Mouse (Mus musculus) stomach, postnatal 0 days (tissue): ENCODE measurements around the gene Tmem161a. TPM values are rescaled to one million over a fixed set of nuclear protein-coding genes. Genes with fewer than 3 reads are reported as not detected.

ENCODE experiments used
- ATAC-seq: fragments of 200-750 bp; cut with Nextera tagmentation; 2 replicates; pipeline ENCODE4 v1.8.0; 2017; ENCODE audit not compliant: low FRiP score, low TSS enrichment
- DNase-seq: peaks from one replicate; pipeline ENCODE4 v3.0.0-alpha.2; 2016; ENCODE audit warnings: low spot score
- H3K27ac ChIP-seq: fragments of 300-500 bp; sonication (generic); replicated peaks from 2 replicates; pipeline ENCODE4 v1.5.1; 2014; ENCODE audit warnings: mild to moderate bottlenecking, control low read depth
- H3K27me3 ChIP-seq: fragments of 300-500 bp; sonication (generic); 2 replicates; pipeline ENCODE4 v1.6.1; 2014; ENCODE audit warnings: low read length; ENCODE audit not compliant: control insufficient read depth, insufficient read depth
- H3K36me3 ChIP-seq: fragments of 300-500 bp; sonication (generic); 2 replicates; pipeline ENCODE4 v1.6.1; 2014; ENCODE audit warnings: low read length, mixed read lengths; ENCODE audit not compliant: control insufficient read depth, insufficient read depth
- H3K4me1 ChIP-seq: fragments of 300-500 bp; sonication (generic); replicated peaks from 2 replicates; pipeline ENCODE4 v1.6.1; 2014; ENCODE audit warnings: antibody characterized with exemption; ENCODE audit not compliant: control insufficient read depth, insufficient read depth
- H3K4me2 ChIP-seq: fragments of 300-500 bp; sonication (generic); replicated peaks from 2 replicates; pipeline ENCODE4 v1.6.1; 2014; ENCODE audit warnings: low read depth, mild to moderate bottlenecking, control low read depth, moderate library complexity
- H3K4me3 ChIP-seq: fragments of 300-500 bp; sonication (generic); 2 replicates; pipeline ENCODE4 v1.5.1; 2014; ENCODE audit warnings: low read depth, low read length, control low read depth
- H3K9ac ChIP-seq: fragments of 300-500 bp; sonication (generic); 2 replicates; pipeline ENCODE4 v1.6.1; 2014; ENCODE audit warnings: mild to moderate bottlenecking, low read length, control low read depth, mixed read lengths
- H3K9me3 ChIP-seq: fragments of 300-500 bp; sonication (generic); 2 replicates; pipeline ENCODE4 v1.6.1; 2016; ENCODE audit warnings: low read length; ENCODE audit not compliant: control insufficient read depth
- CTCF ChIP-seq: IDR thresholded peaks from 2 replicates; pipeline ENCODE4 v1.5.1; 2016; ENCODE audit warnings: antibody characterized with exemption, low read depth, mild to moderate bottlenecking, moderate library complexity
- EP300 ChIP-seq: optimal IDR thresholded peaks from 2 replicates; pipeline ENCODE3; 2016; ENCODE audit warnings: antibody characterized with exemption
- WGBS: fragments of 180-500 bp; shearing (Covaris S2); extraction: QIAGEN DNeasy Blood & Tissue Kit; methylation state at CpG from one replicate; pipeline ENCODE4 v1.1.7; 2014; 5-methylcytosine and 5-hydroxymethylcytosine counted together
- polyA plus RNA-seq: library from polyadenylated mRNA; unstranded; fragments of >200 nt; fragmentation: Nextera tagmentation; extraction: Ambion mirVana; gene quantifications from 2 replicates; pipeline ENCODE4 v1.2.1, GENCODE M21; 2015

The Tmem161a gene
- polyA plus RNA-seq, 1 experiment from 2014 or later, result 38.2 TPM

GRCm38 (mm10) chr8:70131166-70131883 is 40.8 kb upstream of the Tmem161a start, which contains the start of gene Nr2c2ap:
TSS of gene Nr2c2ap (plus strand) at chr8:70131333.
- ATAC-seq, result peak; percentile 91
- no peaks in the 10 kb centered on the region for H3K9me3 ChIP-seq
- under 1% methylated on average over 37 of the region's 37 CpGs for whole genome bisulfite sequencing
- peaks cover 8% of the 10 kb centered on the region for H3K36me3 ChIP-seq
- no peak for TF ChIP-seq EP300
- 0 out of 2 replicates have a peak, but pooled peaks have one; percentile 17 for TF ChIP-seq CTCF
- peak within 1 kb of the TSS; percentile 77 for H3K4me2 ChIP-seq
- no peaks in the 10 kb centered on the region; the same call in 1 of the 2 replicates for H3K4me1 ChIP-seq
- H3K9ac ChIP-seq, result peak within 1 kb of the TSS; percentile 75
- DNase-seq, result peak; percentile 92
- H3K4me3 ChIP-seq, result peak within 1 kb of the TSS; percentile 62
- H3K27me3 ChIP-seq, result no peaks in the 10 kb centered on the region
- no peak within 1 kb of the TSS for H3K27ac ChIP-seq

DNA sequence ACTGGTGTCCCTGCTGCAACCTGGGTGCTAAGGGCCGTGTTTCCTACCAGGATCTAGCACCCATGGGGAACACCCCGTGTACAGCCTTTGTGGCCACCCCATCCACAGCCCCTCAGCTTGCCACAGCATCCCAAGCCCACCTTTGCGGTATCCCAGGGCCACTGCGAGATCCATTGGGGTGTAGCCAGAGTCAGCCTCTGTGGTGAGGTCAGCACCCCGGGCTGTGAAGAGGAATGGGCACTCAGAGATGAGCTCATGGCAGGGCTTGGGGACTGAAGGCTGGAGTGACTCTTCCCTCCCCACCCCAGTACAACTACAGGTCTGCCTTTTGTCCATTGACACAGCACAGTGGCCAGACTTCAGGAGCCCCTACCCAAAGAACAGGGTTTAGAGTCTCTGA is 38.1 kb upstream of the Tmem161a start:
- Histone ChIP-seq H3K27ac (no peak overlapping the region), H3K27me3 (no peaks in the 10 kb centered on the region), H3K9ac (no peak overlapping the region), H3K9me3 (no peaks in the 10 kb centered on the region), H3K4me3 (no peak overlapping the region), H3K4me2 (no peak overlapping the region), H3K4me1 (peaks cover 2% of the 10 kb centered on the region; the same call in 1 of the 2 replicates), H3K36me3 (peaks cover 8% of the 10 kb centered on the region)
- TF ChIP-seq EP300, result no peak
- no peak for TF ChIP-seq CTCF
- DNase-seq (no peak), ATAC-seq (no peak)
- 99% methylated on average over 5 of the region's 5 CpGs for WGBS

- H3K4me2 ChIP-seq, result no peak overlapping the region
- H3K9ac ChIP-seq, result no peak overlapping the region
- H3K4me3 ChIP-seq, result no peak overlapping the region
- 91% methylated on average over 9 of the region's 9 CpGs for WGBS
- H3K4me1 ChIP-seq, result peaks cover 2% of the 10 kb centered on the region; the same call in 1 of the 2 replicates
- DNase-seq (no peak), ATAC-seq (no peak)
- H3K36me3 ChIP-seq, result peaks cover 8% of the 10 kb centered on the region
- H3K9me3 ChIP-seq, result no peaks in the 10 kb centered on the region
- H3K27ac ChIP-seq, result no peak overlapping the region
- H3K27me3 ChIP-seq, result no peaks in the 10 kb centered on the region
- TF ChIP-seq EP300 (no peak), CTCF (no peak)
Observed at GRCm38 (mm10) chr8:70134931-70135330, 37.2 kb upstream of the Tmem161a start.

DNA sequence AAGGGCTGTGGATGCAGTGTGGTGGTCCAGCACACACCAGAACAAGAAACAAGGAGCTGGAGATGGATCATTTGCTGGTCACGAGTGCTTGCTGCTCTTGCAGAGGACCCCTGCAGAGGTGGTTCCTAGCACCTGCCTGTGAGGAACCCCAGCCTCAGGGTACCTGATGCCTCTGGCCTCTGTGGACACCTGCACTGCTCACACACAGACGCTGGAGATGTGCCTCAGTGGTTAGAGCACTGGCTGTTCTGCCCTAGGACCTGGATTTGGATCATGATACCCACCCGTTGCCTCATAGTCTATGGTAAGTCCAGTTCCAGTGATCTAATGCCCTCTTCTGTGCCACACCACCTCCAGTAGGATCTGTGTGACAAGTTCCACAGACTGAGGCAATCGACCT is 35.6 kb upstream of the Tmem161a start:
- H3K4me1 ChIP-seq, result peaks cover 2% of the 10 kb centered on the region
- 78% methylated on average over 4 of the region's 4 CpGs for WGBS
- no peak overlapping the region for H3K27ac ChIP-seq
- no peaks in the 10 kb centered on the region for H3K27me3 ChIP-seq
- TF ChIP-seq CTCF, result no peak
- TF ChIP-seq EP300, result no peak
- no peak for ATAC-seq
- H3K9ac ChIP-seq, result no peak overlapping the region
- H3K9me3 ChIP-seq, result no peaks in the 10 kb centered on the region
- peaks cover 8% of the 10 kb centered on the region for H3K36me3 ChIP-seq
- H3K4me3 ChIP-seq, result no peak overlapping the region
- DNase-seq, result no peak
- no peak overlapping the region for H3K4me2 ChIP-seq

DNA sequence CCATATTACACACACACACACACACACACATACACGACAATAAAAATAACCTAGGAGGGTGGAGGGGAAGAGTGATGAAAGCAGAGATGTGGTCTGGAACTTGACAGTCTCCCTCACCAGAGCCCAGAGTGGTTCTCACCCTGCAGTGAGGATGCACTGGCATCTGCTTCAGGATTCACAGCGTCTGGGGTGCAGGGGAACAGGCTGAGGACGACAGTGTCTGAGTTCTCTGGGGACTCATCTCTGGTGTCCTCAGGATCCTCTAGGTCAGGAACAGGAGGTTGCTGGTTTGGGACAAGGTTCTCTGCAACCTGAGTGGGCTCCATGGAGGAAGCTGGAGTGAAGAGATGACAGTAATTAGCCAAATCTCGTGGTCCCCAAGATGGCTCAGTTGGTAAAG is 34.3 kb upstream of the Tmem161a start:
- ATAC-seq (no peak), DNase-seq (no peak)
- Histone ChIP-seq H3K27ac (no peak overlapping the region), H3K9ac (no peak overlapping the region), H3K4me3 (no peak overlapping the region), H3K4me1 (peaks cover 2% of the 10 kb centered on the region; the same call in 1 of the 2 replicates), H3K27me3 (no peaks in the 10 kb centered on the region), H3K4me2 (peak overlapping the region; percentile 60), H3K36me3 (peaks cover 8% of the 10 kb centered on the region), H3K9me3 (no peaks in the 10 kb centered on the region)
- no peak for TF ChIP-seq EP300
- TF ChIP-seq CTCF, result no peak
- WGBS, result 74% methylated on average over 4 of the region's 4 CpGs
